Mouse (Mus musculus) bone marrow macrophage, adult 2 months (primary cell): ENCODE data around the gene Hoxc12. TPM values are rescaled to one million over a fixed set of nuclear protein-coding genes. Genes with fewer than 3 reads are reported as not detected.

Source experiments
- H3K27ac ChIP-seq: 2 replicates; pipeline ENCODE4 v1.5.1; 2012; ENCODE audit warnings: low read depth, low read length; ENCODE audit not compliant: insufficient read depth
- H3K4me1 ChIP-seq: 2 replicates; pipeline ENCODE4 v1.6.1; 2012; ENCODE audit warnings: low read length; ENCODE audit not compliant: control insufficient read depth, insufficient read depth
- H3K4me3 ChIP-seq: 2 replicates; pipeline ENCODE4 v1.5.1; 2012; ENCODE audit warnings: mild to moderate bottlenecking, low read length, moderate library complexity; ENCODE audit not compliant: insufficient read depth
- CTCF ChIP-seq: IDR thresholded peaks from 2 replicates; pipeline ENCODE4 v1.5.1; 2012; ENCODE audit warnings: low read depth, mild to moderate bottlenecking, low read length, moderate library complexity
- POLR2A ChIP-seq: IDR thresholded peaks from 2 replicates; pipeline ENCODE4 v1.6.1; 2012; ENCODE audit warnings: mild to moderate bottlenecking, low read depth, low read length, borderline replicate concordance
- polyA plus RNA-seq: library from polyadenylated mRNA; stranded (reverse); fragments of >200 nt; gene quantifications from 2 replicates; pipeline ENCODE4 v1.2.4, GENCODE M21; 2012; ENCODE audit not compliant: missing spikeins, insufficient read depth, insufficient read length

The Hoxc12 gene
- polyA plus RNA-seq, 1 experiment, result not detected

DNA sequence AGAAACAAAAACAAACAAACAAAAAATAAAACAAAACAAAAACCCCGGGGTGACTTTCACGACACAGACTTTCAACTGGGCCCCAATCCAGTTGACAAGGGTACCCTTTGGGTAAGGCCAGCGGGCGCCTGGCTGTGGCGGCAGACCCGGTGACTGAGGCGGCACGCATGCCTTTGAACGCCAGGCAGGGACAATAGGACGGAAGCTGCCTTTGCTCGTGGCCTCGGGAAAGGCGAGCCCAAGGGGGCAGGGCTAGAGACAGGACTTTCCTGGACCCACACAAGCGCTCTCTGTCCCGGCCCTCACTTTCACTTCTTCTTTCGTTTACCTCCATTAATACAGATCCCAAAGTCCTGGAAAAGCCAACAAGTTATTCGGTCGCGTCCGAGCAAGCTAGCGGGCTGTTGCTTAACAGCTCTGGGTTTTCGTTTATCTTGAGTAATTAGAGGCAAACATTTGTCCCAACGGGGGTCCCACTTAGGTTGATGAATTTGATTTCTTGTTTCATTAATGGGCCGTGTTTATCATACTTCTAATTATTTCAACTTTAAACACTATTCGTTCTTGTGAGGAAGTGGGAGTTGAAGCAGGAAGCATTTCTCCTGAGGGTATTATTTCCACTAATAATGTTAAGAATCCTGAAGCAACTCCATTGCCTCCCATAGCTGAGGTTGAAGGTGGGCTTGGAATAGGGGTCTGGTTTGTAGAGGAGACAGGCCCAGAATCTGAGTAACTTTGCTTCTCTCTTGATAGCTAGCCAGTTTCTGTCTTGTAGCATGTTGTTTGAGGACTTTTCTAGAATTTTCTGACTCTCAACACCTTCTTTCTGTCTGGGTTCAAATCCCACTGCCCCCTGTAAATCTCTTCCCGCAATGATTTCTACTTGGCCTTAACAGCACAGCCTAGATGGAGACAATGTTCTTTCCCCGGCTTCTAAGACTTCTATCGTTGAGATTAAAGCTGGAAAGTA is 27.4 kb downstream of the Hoxc12 start:
- Histone ChIP-seq H3K27ac (no peak overlapping the region), H3K4me3 (peak overlapping the region; percentile 18; the same call in 1 of the 2 replicates)
- TF ChIP-seq CTCF, result no peak
- TF ChIP-seq POLR2A, result no peak

GRCm38 (mm10) chr15:102965003-102965891 is 28.7 kb downstream of the Hoxc12 start:
- H3K4me3 ChIP-seq, result no peak overlapping the region
- H3K4me1 ChIP-seq, result peaks cover 6% of the 10 kb centered on the region; the same call in 1 of the 2 replicates
- TF ChIP-seq CTCF, result no peak
- TF ChIP-seq POLR2A, result no peak
- no peak overlapping the region for H3K27ac ChIP-seq

More for the DNA sequence above, 27.4 kb downstream of the Hoxc12 start:
- H3K4me1 ChIP-seq, result peaks cover 6% of the 10 kb centered on the region; the same call in 1 of the 2 replicates

GRCm38 (mm10) chr15:102965892-102966775 is 29.6 kb downstream of the Hoxc12 start:
- H3K4me1 ChIP-seq, result peaks cover 6% of the 10 kb centered on the region; the same call in 1 of the 2 replicates
- TF ChIP-seq CTCF (no peak), POLR2A (no peak)
- H3K27ac ChIP-seq, result no peak overlapping the region
- H3K4me3 ChIP-seq, result no peak overlapping the region

- TF ChIP-seq CTCF, result no peak
- TF ChIP-seq POLR2A, result no peak
These were observed 30.3 kb downstream of the Hoxc12 start, which contains the start of gene Hoxc10 for GRCm38 (mm10) chr15:102966776-102967311. Hoxc10 (plus strand) TSS chr15:102966796.

DNA sequence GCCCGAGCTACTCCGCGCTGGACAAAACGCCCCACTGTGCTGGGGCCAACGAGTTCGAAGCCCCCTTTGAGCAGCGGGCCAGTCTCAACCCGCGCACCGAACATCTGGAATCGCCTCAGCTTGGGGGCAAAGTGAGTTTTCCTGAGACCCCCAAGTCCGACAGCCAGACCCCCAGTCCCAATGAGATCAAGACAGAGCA is 30.7 kb downstream of the Hoxc12 start, which contains the start of gene Hoxc5:
TSS of gene Hoxc5 (plus strand) at position 132 of the 199 bp plus-strand sequence.
- TF ChIP-seq CTCF, result no peak
- no peak for TF ChIP-seq POLR2A
- H3K27ac ChIP-seq, result no peak within 1 kb of the TSS
- H3K4me1 ChIP-seq, result peaks cover 6% of the 10 kb centered on the region; the same call in 1 of the 2 replicates
- H3K4me3 ChIP-seq, result no peak within 1 kb of the TSS

More at GRCm38 (mm10) chr15:102966776-102967311, 30.3 kb downstream of the Hoxc12 start, which contains the start of gene Hoxc10:
- Histone ChIP-seq H3K4me1 (peaks cover 6% of the 10 kb centered on the region; the same call in 1 of the 2 replicates), H3K27ac (no peak within 1 kb of the TSS), H3K4me3 (no peak within 1 kb of the TSS)

GRCm38 (mm10) chr15:102967511-102968397 is 31.2 kb downstream of the Hoxc12 start:
- TF ChIP-seq POLR2A (no peak), CTCF (no peak)
- Histone ChIP-seq H3K27ac (no peak overlapping the region), H3K4me3 (no peak overlapping the region), H3K4me1 (peaks cover 6% of the 10 kb centered on the region; the same call in 1 of the 2 replicates)

- no peak overlapping the region for H3K4me3 ChIP-seq
These were observed 32.7 kb downstream of the Hoxc12 start for GRCm38 (mm10) chr15:102969296-102969695.

DNA sequence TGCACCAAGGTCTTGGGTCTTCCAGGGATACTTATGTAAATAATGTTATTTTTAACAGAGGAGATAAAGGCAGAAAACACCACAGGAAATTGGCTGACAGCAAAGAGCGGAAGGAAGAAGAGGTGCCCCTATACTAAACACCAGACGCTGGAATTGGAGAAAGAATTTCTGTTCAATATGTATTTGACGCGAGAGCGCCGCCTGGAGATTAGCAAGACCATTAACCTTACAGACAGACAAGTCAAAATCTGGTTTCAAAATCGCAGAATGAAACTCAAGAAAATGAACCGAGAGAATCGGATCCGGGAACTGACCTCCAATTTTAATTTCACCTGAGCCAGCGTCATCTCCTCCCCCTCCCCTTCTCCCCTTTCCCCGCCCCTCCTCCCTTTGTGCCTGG is 34.2 kb downstream of the Hoxc12 start:
- no peaks in the 10 kb centered on the region for H3K4me1 ChIP-seq
- no peak for TF ChIP-seq CTCF
- no peak for TF ChIP-seq POLR2A
- H3K4me3 ChIP-seq, result no peak overlapping the region
- H3K27ac ChIP-seq, result no peak overlapping the region

More at GRCm38 (mm10) chr15:102969296-102969695, 32.7 kb downstream of the Hoxc12 start:
- no peak for TF ChIP-seq POLR2A
- no peak for TF ChIP-seq CTCF
- Histone ChIP-seq H3K4me1 (no peaks in the 10 kb centered on the region), H3K27ac (no peak overlapping the region)
